Mouse (Mus musculus) embryonic facial prominence, embryonic 12.5 days (tissue): Measurements from ENCODE around the gene Exph5. TPM values are rescaled to one million over a fixed set of nuclear protein-coding genes. Genes with fewer than 3 reads are reported as not detected.

ENCODE experiments used
- ATAC-seq: fragments of 200-750 bp; cut with Nextera tagmentation; 2 replicates; pipeline ENCODE4 v1.8.0; 2017; ENCODE audit not compliant: insufficient number of reproducible peaks, insufficient read depth, low FRiP score, low TSS enrichment
- H3K27ac ChIP-seq: fragments of 300-500 bp; sonication (generic); 2 replicates; pipeline ENCODE4 v1.5.1; 2016; ENCODE audit warnings: mild to moderate bottlenecking
- H3K27me3 ChIP-seq: fragments of 300-500 bp; sonication (generic); 2 replicates; pipeline ENCODE4 v1.6.1; 2016; ENCODE audit warnings: mild to moderate bottlenecking, moderate library complexity
- H3K36me3 ChIP-seq: fragments of 300-500 bp; sonication (generic); 2 replicates; pipeline ENCODE4 v1.6.1; 2016; ENCODE audit warnings: mild to moderate bottlenecking
- H3K4me1 ChIP-seq: fragments of 300-500 bp; sonication (generic); 2 replicates; pipeline ENCODE4 v1.6.1; 2016
- H3K4me2 ChIP-seq: fragments of 300-500 bp; sonication (generic); replicated peaks from 2 replicates; pipeline ENCODE4 v1.6.1; 2016; ENCODE audit warnings: mild to moderate bottlenecking, moderate library complexity
- H3K4me3 ChIP-seq: fragments of 300-500 bp; sonication (generic); 2 replicates; pipeline ENCODE4 v1.5.1; 2016; ENCODE audit warnings: mild to moderate bottlenecking
- H3K9ac ChIP-seq: fragments of 300-500 bp; sonication (generic); 2 replicates; pipeline ENCODE4 v1.6.1; 2016; ENCODE audit warnings: mild to moderate bottlenecking, moderate library complexity
- H3K9me3 ChIP-seq: fragments of 300-500 bp; sonication (generic); 2 replicates; pipeline ENCODE4 v1.6.1; 2016; ENCODE audit warnings: mild to moderate bottlenecking, moderate library complexity
- WGBS: fragments of 180-500 bp; shearing (Covaris S2); methylation state at CpG from one replicate; pipeline ENCODE4 v1.1.7; 2016; 5-methylcytosine and 5-hydroxymethylcytosine counted together
- microRNA-seq: library from miRNA; unstranded; fragments of <30 nt; microRNA quantifications from one replicate; pipeline ENCODE4, GENCODE M21; 2017
- polyA plus RNA-seq: library from polyadenylated mRNA; unstranded; fragments of >200 nt; fragmentation: Nextera tagmentation; extraction: Ambion mirVana; gene quantifications from 2 replicates; pipeline ENCODE4 v1.2.1, GENCODE M21; 2016

Gene Exph5
- polyA plus RNA-seq, 1 experiment from 2014 or later = 0.84 TPM

DNA sequence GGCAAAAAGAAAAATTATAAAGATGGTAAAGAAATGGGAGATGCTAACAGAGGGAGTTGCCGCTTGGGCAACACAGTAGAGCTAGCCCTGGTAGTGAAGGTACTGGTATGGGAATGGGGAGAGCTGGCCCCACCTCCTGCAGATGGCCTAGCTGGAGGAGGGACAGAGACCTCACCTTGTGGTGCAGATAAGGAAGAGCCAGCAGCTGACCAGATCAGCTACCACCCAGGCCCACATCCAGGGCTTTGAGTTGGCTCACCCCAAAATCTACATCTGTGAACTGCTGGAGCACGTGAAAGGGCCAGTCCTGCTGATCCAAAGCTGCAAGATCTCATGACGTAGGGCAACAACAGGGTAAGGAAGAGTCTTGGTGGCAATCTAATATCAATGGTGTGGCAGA, 125.3 kb downstream of the Exph5 start:
- H3K36me3 ChIP-seq = no peaks in the 10 kb centered on the region
- H3K4me2 ChIP-seq = no peak overlapping the region
- no peak overlapping the region for H3K4me3 ChIP-seq
- H3K9me3 ChIP-seq = no peaks in the 10 kb centered on the region
- no peaks in the 10 kb centered on the region for H3K27me3 ChIP-seq
- WGBS = 88% methylated on average over 3 of the region's 3 CpGs
- no peaks in the 10 kb centered on the region for H3K4me1 ChIP-seq
- H3K27ac ChIP-seq = no peak overlapping the region
- H3K9ac ChIP-seq = no peak overlapping the region
- ATAC-seq = no peak

Small RNA genes within 50 kb of the gene (microRNA-seq; reads per million reads assigned to microRNA genes)
- gene Mir130c = not detected

Other genes starting within 250 kb of the Exph5 start
- gene Ddx10, start 53.6 kb upstream of the Exph5 start, polyA plus RNA-seq = 28.7 and 31.0 TPM in 2 replicates
- gene Kdelc2, start 82.4 kb downstream of the Exph5 start, polyA plus RNA-seq = 18.4 and 21.3 TPM in 2 replicates
- 0.78 and 0.84 TPM in 2 replicates for gene 4930550C14Rik, start 100.7 kb downstream of the Exph5 start, polyA plus RNA-seq
- gene Atm, start 235.1 kb downstream of the Exph5 start, polyA plus RNA-seq = 16.9 and 18.3 TPM in 2 replicates
- gene Npat, start 235.4 kb downstream of the Exph5 start, polyA plus RNA-seq = 21.9 and 24.1 TPM in 2 replicates